Mouse (Mus musculus): ENCODE results near the gene Ptk6. TPM values are rescaled to one million over a fixed set of nuclear protein-coding genes. Genes with fewer than 3 reads are reported as not detected.
A peak's percentile ranks its signal among the peaks of the same experiment; 100 is the strongest.

Ptk6 gene
- total and polyA plus RNA-seq, 2 experiments from 2014 or later: not detected

DNA sequence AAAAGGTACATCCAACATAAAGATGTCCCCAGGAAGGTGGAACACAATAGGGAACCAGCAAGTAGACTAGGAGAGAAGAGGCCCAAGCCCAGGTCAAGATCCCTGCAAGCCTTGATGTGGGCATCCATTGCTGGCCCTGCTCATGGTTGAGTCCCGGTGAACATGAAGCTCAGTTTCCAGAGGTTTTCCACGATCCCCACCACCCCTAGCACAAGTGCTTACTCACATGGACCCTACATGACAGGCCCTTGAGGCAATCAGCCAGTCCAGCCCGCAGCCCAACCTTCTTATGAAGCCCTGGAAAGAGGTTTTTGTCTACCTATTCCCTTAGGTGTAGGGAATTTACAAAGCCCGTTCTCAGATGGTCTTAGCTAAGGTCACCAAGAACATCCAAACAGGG is 45.4 kb downstream of the Ptk6 start:
- Histone ChIP-seq H3K4me2 (ENCODE audit: low read depth, low read length, poor library complexity, severe bottlenecking) (peak overlapping the region; percentile 92), H3K4me1 (ENCODE audit: insufficient read depth, low read length) (peaks cover 39% of the 10 kb centered on the region), H3K9ac (replicated peaks; ENCODE audit: low read length, poor library complexity, severe bottlenecking) (peak overlapping the region; percentile 84), H3K9me3 (ENCODE audit: low read length) (no peaks in the 10 kb centered on the region), H3K27ac (ENCODE audit: low read depth, low read length) (peak overlapping the region; percentile 85), H3K27me3 (ENCODE audit: insufficient read depth, low read length) (no peaks in the 10 kb centered on the region), H3K36me3 (ENCODE audit: insufficient read depth, low read length) (peaks cover 10% of the 10 kb centered on the region), H3K4me3 (ENCODE audit: low read depth, low read length) (peak overlapping the region; percentile 54)
- TF ChIP-seq CTCF (IDR thresholded peaks at IDR 0.05): no peak
- ATAC-seq (ENCODE audit: low FRiP score) (0 out of 2 replicates have a peak, but pooled peaks have one; percentile 2), DNase-seq (ENCODE audit: low spot score) (no peak)
- 79% methylated on average over 4 of the region's 4 CpGs for WGBS

DNA sequence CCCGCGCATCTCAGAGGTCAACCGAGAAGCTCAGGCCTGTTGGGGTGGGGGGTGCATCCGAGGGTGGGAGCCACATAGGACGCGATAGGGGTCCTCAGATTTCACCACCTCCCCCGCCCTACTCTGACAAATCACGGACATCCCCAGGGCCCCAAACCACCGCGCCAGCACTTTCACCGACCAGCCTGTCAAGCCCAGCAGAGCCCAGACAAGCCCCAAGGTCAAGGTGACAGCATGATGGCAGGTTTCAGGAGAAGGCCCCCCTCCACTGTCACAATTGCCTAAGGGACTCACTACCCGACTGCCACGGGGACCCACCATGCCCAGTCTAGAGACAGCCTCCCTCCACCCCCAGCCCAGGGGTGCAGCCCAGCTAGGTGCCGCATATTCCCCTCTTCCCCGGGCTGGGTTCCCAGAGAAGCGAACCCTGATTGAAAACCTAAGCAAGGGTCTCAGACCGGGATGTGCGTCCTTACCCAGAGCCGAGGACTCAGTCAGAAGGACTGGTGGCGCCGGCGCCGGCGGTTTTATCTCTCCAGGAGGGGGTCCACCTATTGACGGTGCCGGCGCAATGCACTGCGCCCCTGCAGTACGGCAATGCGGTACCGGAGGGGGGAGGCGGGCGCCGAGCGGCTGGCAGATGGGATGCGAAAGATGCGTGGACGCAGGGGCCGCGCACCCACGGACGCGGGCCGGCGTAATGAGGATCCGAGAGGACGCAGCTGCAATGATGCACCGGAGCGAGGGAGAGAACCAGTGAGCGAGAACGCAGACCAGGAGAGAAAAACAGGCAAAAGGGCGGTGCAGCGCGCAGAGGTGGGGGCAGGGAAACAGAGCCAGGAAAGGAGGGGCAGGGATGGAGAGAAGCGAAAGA is 46.1 kb downstream of the Ptk6 start, which contains the start of gene Eef1a2:
Gene Eef1a2 (minus strand): TSS at position 767 of the 874 bp plus-strand sequence.
- no peaks in the 10 kb centered on the region for H3K27me3 ChIP-seq (ENCODE audit: insufficient read depth, low read length)
- ATAC-seq (ENCODE audit: low FRiP score) (peak; percentile 56), DNase-seq (ENCODE audit: low spot score) (peak; percentile 81)
- H3K36me3 ChIP-seq (ENCODE audit: insufficient read depth, low read length): peaks cover 16% of the 10 kb centered on the region
- peak within 1 kb of the TSS; percentile 85 for H3K27ac ChIP-seq (ENCODE audit: low read depth, low read length)
- peak within 1 kb of the TSS; percentile 54 for H3K4me3 ChIP-seq (ENCODE audit: low read depth, low read length)
- H3K4me2 ChIP-seq (ENCODE audit: low read depth, low read length, poor library complexity, severe bottlenecking): peak within 1 kb of the TSS; percentile 92
- H3K4me1 ChIP-seq (ENCODE audit: insufficient read depth, low read length): peaks cover 39% of the 10 kb centered on the region
- peak; percentile 67 for TF ChIP-seq CTCF (IDR thresholded peaks at IDR 0.05)
- peak within 1 kb of the TSS; percentile 84 for H3K9ac ChIP-seq (replicated peaks; ENCODE audit: low read length, poor library complexity, severe bottlenecking)
- H3K9me3 ChIP-seq (ENCODE audit: low read length): no peaks in the 10 kb centered on the region
- 2% methylated on average over 55 of the region's 55 CpGs for WGBS

DNA sequence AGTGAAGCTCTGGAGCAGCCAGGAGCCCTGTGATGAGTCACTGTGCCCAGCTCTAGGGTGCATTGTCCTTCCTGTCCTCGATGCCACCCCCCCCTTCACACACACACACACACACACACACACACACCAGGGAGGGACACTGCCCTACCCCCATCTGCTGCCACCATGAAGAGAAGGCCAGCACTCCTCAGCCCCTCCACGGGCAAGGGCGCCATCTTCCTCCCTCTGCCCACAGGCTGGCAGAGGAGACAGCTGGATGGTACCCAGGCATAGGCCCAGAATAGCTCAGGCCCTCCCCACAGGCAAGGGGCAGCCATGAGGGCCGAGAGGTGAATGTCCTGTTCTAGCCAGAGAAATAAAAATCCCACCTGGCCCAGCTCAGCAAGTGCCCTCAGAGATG is 46.8 kb downstream of the Ptk6 start:
- H3K4me3 ChIP-seq (ENCODE audit: low read depth, low read length): peak overlapping the region; percentile 54
- no peak for TF ChIP-seq CTCF (IDR thresholded peaks at IDR 0.05)
- 64% methylated on average over 4 of the region's 4 CpGs for WGBS
- ATAC-seq (ENCODE audit: low FRiP score) (peak; percentile 15; the same call in 1 of the 2 replicates), DNase-seq (ENCODE audit: low spot score) (no peak)
- no peaks in the 10 kb centered on the region for H3K27me3 ChIP-seq (ENCODE audit: insufficient read depth, low read length)
- H3K4me1 ChIP-seq (ENCODE audit: insufficient read depth, low read length): peaks cover 39% of the 10 kb centered on the region
- H3K9ac ChIP-seq (replicated peaks; ENCODE audit: low read length, poor library complexity, severe bottlenecking): peak overlapping the region; percentile 84
- no peaks in the 10 kb centered on the region for H3K9me3 ChIP-seq (ENCODE audit: low read length)
- H3K4me2 ChIP-seq (ENCODE audit: low read depth, low read length, poor library complexity, severe bottlenecking): peak overlapping the region; percentile 92
- H3K36me3 ChIP-seq (ENCODE audit: insufficient read depth, low read length): peaks cover 22% of the 10 kb centered on the region
- peak overlapping the region; percentile 85 for H3K27ac ChIP-seq (ENCODE audit: low read depth, low read length)

DNA sequence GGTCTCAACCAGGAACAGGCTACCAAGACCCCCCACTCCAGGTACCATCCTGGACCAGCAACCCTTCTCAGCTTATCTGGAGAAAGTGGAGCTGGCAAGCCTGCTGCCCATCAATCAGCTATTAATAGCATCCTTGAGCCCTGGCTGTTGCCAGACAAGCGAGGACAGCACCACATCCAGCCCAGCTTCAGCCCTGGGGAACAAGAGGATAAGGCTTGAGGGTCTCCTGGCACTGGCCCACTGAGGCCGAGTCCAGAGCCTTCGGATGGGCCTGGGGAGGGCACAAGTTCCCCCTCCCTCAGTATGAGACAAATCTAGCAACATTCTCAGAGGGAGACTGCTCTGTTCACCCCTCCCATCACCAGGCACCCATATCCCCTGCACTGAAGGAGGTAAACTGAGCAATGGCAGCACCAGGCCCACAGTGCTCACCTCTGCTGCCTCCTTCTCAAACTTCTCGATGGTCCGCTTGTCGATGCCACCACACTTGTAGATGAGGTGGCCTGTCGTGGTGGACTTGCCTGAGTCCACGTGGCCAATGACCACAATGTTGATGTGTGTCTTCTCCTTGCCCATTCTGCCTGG is 47.7 kb downstream of the Ptk6 start:
- no peaks in the 10 kb centered on the region for H3K27me3 ChIP-seq (ENCODE audit: insufficient read depth, low read length)
- H3K4me3 ChIP-seq (ENCODE audit: low read depth, low read length): peak overlapping the region; percentile 54
- H3K9me3 ChIP-seq (ENCODE audit: low read length): no peaks in the 10 kb centered on the region
- ATAC-seq (ENCODE audit: low FRiP score) (no peak), DNase-seq (ENCODE audit: low spot score) (no peak)
- peaks cover 39% of the 10 kb centered on the region for H3K4me1 ChIP-seq (ENCODE audit: insufficient read depth, low read length)
- peaks cover 31% of the 10 kb centered on the region for H3K36me3 ChIP-seq (ENCODE audit: insufficient read depth, low read length)
- TF ChIP-seq CTCF (IDR thresholded peaks at IDR 0.05): no peak
- no peak overlapping the region for H3K27ac ChIP-seq (ENCODE audit: low read depth, low read length)
- H3K4me2 ChIP-seq (ENCODE audit: low read depth, low read length, poor library complexity, severe bottlenecking): peak overlapping the region; percentile 92
- peak overlapping the region; percentile 36; the same call in 1 of the 2 replicates for H3K9ac ChIP-seq (replicated peaks; ENCODE audit: low read length, poor library complexity, severe bottlenecking)
- WGBS: 85% methylated on average over 8 of the region's 8 CpGs

DNA sequence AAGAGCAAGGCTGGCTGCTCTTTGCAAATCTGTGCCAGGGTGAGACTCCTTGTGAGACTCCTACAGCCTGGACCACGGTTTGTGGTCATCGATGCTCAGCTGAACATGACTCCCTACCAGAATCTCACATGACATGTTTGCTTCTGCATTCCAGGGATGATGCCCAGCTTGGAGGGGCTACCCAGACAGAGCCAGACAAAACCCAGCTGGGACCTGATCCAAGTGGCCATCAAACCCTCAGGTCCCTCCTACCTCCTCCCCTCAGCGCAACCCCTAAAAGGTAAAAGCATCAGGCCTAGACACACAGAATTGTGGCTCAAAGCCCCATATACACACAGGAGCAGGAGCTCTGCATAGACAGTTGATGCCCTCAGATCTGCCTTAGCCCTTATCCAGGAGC is 48.2 kb downstream of the Ptk6 start:
- TF ChIP-seq CTCF (IDR thresholded peaks at IDR 0.05): no peak

DNA sequence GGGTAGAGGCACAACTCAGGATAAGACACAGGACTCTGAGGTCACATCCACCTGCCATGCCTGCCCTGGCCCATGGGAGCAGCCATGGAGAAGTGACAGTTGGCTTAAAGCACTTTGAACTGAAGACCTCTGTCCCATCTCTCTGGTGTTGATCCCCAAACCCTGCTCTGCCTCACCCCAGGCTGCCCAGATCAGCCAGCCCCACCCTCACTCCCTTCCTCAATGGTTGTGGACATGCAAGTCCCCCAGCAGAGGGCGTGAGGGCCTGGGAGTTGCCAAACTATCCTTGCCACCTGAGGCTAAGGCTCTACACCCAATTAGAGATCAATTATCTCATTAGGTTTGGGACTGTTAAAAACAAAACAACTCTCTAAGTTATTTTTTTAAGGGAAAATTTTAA is 48.8 kb downstream of the Ptk6 start:
- DNase-seq (ENCODE audit: low spot score): no peak
- no peak for ATAC-seq (ENCODE audit: low FRiP score)
- no peak overlapping the region for H3K27ac ChIP-seq (ENCODE audit: low read depth, low read length)
- H3K9me3 ChIP-seq (ENCODE audit: low read length): no peaks in the 10 kb centered on the region
- peak; percentile 69 for TF ChIP-seq CTCF (IDR thresholded peaks at IDR 0.05)
- no peak overlapping the region for H3K4me3 ChIP-seq (ENCODE audit: low read depth, low read length)
- WGBS: 11% methylated on average over 1 of the region's 1 CpGs
- peaks cover 29% of the 10 kb centered on the region for H3K4me1 ChIP-seq (ENCODE audit: insufficient read depth, low read length)
- no peaks in the 10 kb centered on the region for H3K27me3 ChIP-seq (ENCODE audit: insufficient read depth, low read length)
- no peak overlapping the region; the same call in 1 of the 2 replicates for H3K4me2 ChIP-seq (ENCODE audit: low read depth, low read length, poor library complexity, severe bottlenecking)
- H3K36me3 ChIP-seq (ENCODE audit: insufficient read depth, low read length): peaks cover 35% of the 10 kb centered on the region
- H3K9ac ChIP-seq (replicated peaks; ENCODE audit: low read length, poor library complexity, severe bottlenecking): no peak overlapping the region

More for the DNA sequence above, 48.2 kb downstream of the Ptk6 start:
- WGBS: 85% methylated on average over 3 of the region's 3 CpGs
- Histone ChIP-seq H3K4me3 (ENCODE audit: low read depth, low read length) (no peak overlapping the region), H3K27me3 (ENCODE audit: insufficient read depth, low read length) (no peaks in the 10 kb centered on the region), H3K9me3 (ENCODE audit: low read length) (no peaks in the 10 kb centered on the region), H3K4me1 (ENCODE audit: insufficient read depth, low read length) (peaks cover 34% of the 10 kb centered on the region), H3K9ac (replicated peaks; ENCODE audit: low read length, poor library complexity, severe bottlenecking) (no peak overlapping the region), H3K36me3 (ENCODE audit: insufficient read depth, low read length) (peaks cover 35% of the 10 kb centered on the region), H3K4me2 (ENCODE audit: low read depth, low read length, poor library complexity, severe bottlenecking) (peak overlapping the region; percentile 92), H3K27ac (ENCODE audit: low read depth, low read length) (no peak overlapping the region)
- ATAC-seq (ENCODE audit: low FRiP score) (no peak), DNase-seq (ENCODE audit: low spot score) (no peak)
